Mouse (Mus musculus) layer of hippocampus, adult 2 months (tissue): Measurements from ENCODE around the gene Ccdc142. TPM values are rescaled to one million over a fixed set of nuclear protein-coding genes. Genes with fewer than 3 reads are reported as not detected.

ENCODE experiments used
- DNase-seq, 2 experiments: peaks; one replicate each; pipeline ENCODE4 v3.0.0; 2022; ENCODE audit warnings: low spot score in 2 of 2
- H3K27ac ChIP-seq: fragments of 200-600 bp; 2 replicates; pipeline ENCODE4 v1.8.1; 2022
- H3K4me3 ChIP-seq: fragments of 200-600 bp; 2 replicates; pipeline ENCODE4 v1.8.1; 2022; ENCODE audit warnings: mild to moderate bottlenecking
- CTCF ChIP-seq: fragments of 200-600 bp; conservative IDR thresholded peaks from 2 replicates; pipeline ENCODE4 v1.8.1; 2022; ENCODE audit warnings: antibody characterized with exemption, mild to moderate bottlenecking, moderate library complexity
- total RNA-seq, 2 experiments: library from RNA; stranded (reverse); gene quantifications; 2 replicates each; pipeline ENCODE4 v1.2.3; 2021

Ccdc142 gene
- total RNA-seq, 2 experiments from 2014 or later = 7.7 to 9.1 TPM

DNA sequence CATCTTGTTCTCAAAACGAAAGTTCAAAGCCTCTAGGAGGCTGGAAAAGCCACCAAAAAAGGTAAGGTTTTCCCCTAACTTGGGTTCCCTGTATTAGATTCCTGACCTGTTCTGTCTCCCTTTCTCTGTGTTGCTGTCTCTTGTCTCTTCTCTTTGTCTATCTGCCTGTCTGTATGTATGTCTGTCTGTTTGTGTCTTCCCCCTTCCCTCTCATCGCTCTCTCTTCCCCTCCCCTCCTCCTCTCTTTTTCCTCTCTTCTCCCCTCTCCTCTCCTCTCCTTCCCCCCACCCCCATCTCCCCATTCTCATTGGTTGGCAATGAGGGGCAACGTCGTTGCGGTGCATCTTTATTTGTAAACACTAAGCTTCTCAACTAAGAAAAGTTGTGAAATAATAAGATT, 23.9 kb downstream of the Ccdc142 start, which contains the start of gene Ino80b:
TSS of gene Ino80b (minus strand) at position 101 of the 400 bp plus-strand sequence.
- H3K4me3 ChIP-seq = peak within 1 kb of the TSS; percentile 96
- DNase-seq = no peak
- TF ChIP-seq CTCF = no peak
- H3K27ac ChIP-seq = peak within 1 kb of the TSS; percentile 84

- TF ChIP-seq CTCF = peak; percentile 63
- no peak overlapping the region for H3K27ac ChIP-seq
- DNase-seq = no peak
- H3K4me3 ChIP-seq = no peak overlapping the region
Measured at GRCm38 (mm10) chr6:83127419-83127818, 26.0 kb downstream of the Ccdc142 start.

DNA sequence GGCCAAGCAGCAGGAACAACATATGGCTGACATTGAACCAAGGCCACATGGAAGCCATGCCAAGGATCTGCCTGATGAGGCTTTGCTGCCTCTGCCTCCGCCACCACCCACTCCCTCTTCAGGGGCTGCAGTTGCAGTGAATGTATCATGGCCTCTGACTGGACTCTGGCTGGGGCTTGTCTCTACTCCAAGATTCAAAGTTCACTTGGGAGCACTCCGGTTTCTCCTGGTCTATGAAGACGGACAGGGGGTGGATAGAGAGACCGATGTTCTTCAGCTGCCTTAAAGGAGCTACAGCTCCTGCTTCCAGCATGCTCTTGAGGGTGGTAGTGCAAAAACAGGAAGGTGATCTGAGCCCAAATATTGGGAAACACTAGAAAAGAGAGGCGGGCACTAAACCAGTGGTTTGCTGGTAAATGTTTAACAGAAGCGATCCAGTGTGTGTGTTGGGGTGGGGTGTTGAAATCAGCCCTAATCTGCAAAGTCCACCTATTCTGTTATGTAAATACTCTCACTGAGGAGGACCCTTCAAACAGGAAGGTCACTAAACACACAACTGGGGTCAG, 30.2 kb downstream of the Ccdc142 start:
- TF ChIP-seq CTCF = no peak
- Histone ChIP-seq H3K4me3 (no peak overlapping the region), H3K27ac (no peak overlapping the region)
- no peak for DNase-seq

GRCm38 (mm10) chr6:83132176-83132919, 30.9 kb downstream of the Ccdc142 start:
- DNase-seq = no peak
- H3K27ac ChIP-seq = no peak overlapping the region
- no peak for TF ChIP-seq CTCF
- no peak overlapping the region for H3K4me3 ChIP-seq

DNA sequence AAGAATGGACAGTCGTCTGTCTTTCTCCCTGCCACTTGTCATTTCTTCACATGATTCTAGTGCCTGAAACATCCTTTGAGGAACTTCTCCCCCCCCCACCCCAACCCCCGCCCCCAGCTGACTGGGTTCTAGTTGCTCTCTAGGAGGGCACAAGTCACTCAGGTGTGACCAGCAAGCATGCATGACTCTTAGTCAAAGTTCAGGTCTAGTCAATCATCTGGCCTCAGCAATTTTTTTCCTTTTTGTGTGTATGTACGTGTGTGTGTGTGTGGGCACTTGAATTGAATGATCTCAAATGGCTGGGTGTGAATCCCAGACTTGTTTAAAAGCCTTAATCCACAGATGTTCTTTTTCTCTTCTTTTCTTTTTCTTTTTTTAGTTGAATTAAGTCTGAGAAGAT, 32.8 kb downstream of the Ccdc142 start:
- H3K27ac ChIP-seq = no peak overlapping the region
- DNase-seq = no peak
- H3K4me3 ChIP-seq = no peak overlapping the region
- no peak for TF ChIP-seq CTCF

- TF ChIP-seq CTCF = no peak
- H3K27ac ChIP-seq = peak within 1 kb of the TSS; percentile 73; the same call in 1 of the 2 replicates
- no peak for DNase-seq
- peak within 1 kb of the TSS; percentile 41 for H3K4me3 ChIP-seq
Measured at GRCm38 (mm10) chr6:83134951-83135513, 33.6 kb downstream of the Ccdc142 start, which contains the start of gene Rtkn. Gene Rtkn (plus strand): TSS chr6:83135463.

- H3K4me3 ChIP-seq = peak overlapping the region; percentile 41
- no peak for DNase-seq
- H3K27ac ChIP-seq = peak overlapping the region; percentile 73; the same call in 1 of the 2 replicates
- TF ChIP-seq CTCF = no peak
Measured at GRCm38 (mm10) chr6:83135571-83136161, 34.3 kb downstream of the Ccdc142 start.

- no peak for TF ChIP-seq CTCF
- DNase-seq = no peak
- peak overlapping the region; percentile 52 for H3K4me3 ChIP-seq
- peak overlapping the region; percentile 93 for H3K27ac ChIP-seq
Measured at GRCm38 (mm10) chr6:83136291-83136880, 35.0 kb downstream of the Ccdc142 start.

- Histone ChIP-seq H3K27ac (peak overlapping the region; percentile 93), H3K4me3 (peak overlapping the region; percentile 52)
- DNase-seq = no peak
- no peak for TF ChIP-seq CTCF
Measured at GRCm38 (mm10) chr6:83136881-83137575, 35.6 kb downstream of the Ccdc142 start.

DNA sequence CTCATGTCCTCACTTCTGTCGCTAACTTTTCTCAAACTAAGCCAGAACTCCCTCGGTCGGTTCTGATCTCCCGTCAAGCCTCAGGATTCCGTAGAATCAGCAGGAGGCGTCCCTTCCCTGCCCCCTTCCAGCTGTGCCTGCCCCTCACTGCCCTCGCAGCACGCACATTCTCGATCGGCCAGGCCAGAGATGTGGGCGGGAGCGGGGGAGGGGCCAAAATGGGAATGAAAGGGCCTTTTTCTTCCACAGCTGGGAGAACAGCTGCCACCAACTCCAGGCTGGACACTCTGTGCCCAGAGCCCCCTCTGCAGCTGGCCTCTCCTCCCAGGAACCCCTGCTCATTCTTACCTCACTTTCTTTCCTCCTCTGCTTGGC, 36.2 kb downstream of the Ccdc142 start:
- Histone ChIP-seq H3K4me3 (peak overlapping the region; percentile 52), H3K27ac (peak overlapping the region; percentile 93)
- TF ChIP-seq CTCF = no peak
- DNase-seq = peak; percentile 66 to 73

GRCm38 (mm10) chr6:83138056-83138455, 36.7 kb downstream of the Ccdc142 start:
- peak overlapping the region; percentile 52 for H3K4me3 ChIP-seq
- no peak for TF ChIP-seq CTCF
- DNase-seq = no peak

DNA sequence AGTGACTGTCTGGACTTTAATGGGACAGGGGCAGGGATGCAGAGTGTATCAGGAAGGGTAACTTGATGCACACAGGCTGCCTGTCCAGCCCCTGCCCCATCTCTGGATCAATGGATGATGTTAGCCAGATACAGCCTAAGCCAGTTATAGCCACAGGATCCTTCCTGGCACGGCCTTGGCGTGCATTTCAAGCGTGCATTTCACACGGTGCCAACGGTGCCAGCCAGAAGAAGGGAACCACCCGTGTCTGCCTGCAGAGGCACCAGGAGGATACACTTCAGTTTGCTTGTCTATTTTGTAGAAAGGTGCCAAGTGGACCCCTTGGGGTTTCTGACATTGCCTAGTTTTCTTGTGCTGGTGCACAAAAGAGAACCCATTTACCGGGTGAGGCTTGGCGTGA, 38.6 kb downstream of the Ccdc142 start:
- no peak for DNase-seq
- H3K4me3 ChIP-seq = no peak overlapping the region

More at GRCm38 (mm10) chr6:83138056-83138455, 36.7 kb downstream of the Ccdc142 start:
- peak overlapping the region; percentile 93 for H3K27ac ChIP-seq

More for the DNA sequence above, 38.6 kb downstream of the Ccdc142 start:
- TF ChIP-seq CTCF = no peak
- H3K27ac ChIP-seq = no peak overlapping the region; the same call in 1 of the 2 replicates
